Mouse (Mus musculus): ENCODE data around the gene Tial1. TPM values are rescaled to one million over a fixed set of nuclear protein-coding genes. Genes with fewer than 3 reads are reported as not detected.

Gene Tial1
- polyA plus RNA-seq, 1 experiment, result 134 TPM

DNA sequence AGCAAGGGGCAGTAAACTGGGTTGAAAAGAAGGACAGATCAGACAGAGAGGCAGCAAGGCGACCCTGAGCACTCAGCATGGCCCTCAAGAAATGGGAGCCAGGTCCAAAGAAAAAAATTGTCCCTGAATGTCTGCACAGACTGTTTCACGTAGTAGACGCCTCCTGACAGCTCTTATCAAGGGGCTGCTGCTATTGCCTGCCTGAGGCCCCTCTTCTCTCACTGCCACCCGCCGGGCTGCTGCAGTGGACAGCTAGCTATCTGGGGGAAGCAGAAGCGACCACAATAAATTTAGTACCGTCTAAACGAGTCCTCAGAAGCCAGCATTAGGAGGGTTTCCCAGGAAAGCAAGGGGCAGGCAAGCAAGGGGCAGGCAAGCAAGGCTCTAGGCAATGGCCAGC, 47.1 kb downstream of the Tial1 start:
- TF ChIP-seq CTCF (IDR thresholded peaks at IDR 0.05; ENCODE audit: borderline replicate concordance, insufficient read depth, low read depth, low read length) (no peak), POLR2A (IDR thresholded peaks at IDR 0.05; ENCODE audit: borderline replicate concordance, insufficient read depth, low read length) (no peak)
- WGBS, result 64% methylated on average over 8 of the region's 8 CpGs
- no peak for DNase-seq
- no peak overlapping the region for H3K4me3 ChIP-seq (replicated peaks; ENCODE audit: insufficient read depth, low read depth, low read length)
- H3K27ac ChIP-seq (ENCODE audit: insufficient read depth, low read length), result no peak overlapping the region
- no peaks in the 10 kb centered on the region; the same call in 1 of the 2 replicates for H3K27me3 ChIP-seq (ENCODE audit: control insufficient read depth, insufficient read depth, low read length)
- H3K4me1 ChIP-seq (ENCODE audit: control insufficient read depth, insufficient read depth, low read length), result no peaks in the 10 kb centered on the region

DNA sequence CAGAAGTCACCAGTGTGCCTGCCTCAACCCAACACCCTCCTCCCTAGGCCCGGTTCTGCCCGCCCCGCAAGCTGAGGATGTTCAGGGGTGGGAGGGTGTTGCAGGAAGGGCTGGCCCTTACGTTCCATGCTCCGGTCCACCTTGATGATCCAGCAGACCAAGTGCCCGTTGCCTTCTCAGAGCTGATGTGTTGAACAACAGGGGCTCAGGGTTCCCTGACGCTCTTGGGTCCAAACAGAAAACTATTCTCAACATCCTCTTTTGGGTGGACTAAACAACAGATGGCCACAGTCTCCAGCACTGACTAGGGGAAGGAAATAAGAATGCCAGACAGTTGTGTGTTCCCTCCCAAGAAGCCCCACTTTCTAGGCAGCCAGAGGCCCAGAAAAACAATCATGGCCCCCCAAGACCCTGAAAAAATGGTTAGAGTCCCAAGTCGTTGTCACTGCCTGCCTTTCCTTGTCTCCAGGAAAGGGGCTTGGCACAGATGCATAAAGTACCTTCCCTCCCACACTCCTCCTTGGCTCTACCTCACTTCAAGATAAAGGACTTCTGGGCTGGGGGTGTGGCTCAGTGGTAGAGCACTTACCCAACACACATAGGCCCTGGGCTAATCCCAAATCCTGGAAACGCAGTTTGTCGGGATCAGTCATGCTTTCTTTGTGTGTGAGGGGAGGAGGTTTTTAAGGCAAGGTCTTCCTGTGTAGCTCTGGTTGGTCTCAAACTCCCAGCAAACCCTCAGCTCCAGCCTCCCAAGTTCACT, 49.3 kb downstream of the Tial1 start:
- WGBS, result 69% methylated on average over 10 of the region's 10 CpGs
- TF ChIP-seq POLR2A (IDR thresholded peaks at IDR 0.05; ENCODE audit: borderline replicate concordance, insufficient read depth, low read length), result no peak
- no peak for TF ChIP-seq CTCF (IDR thresholded peaks at IDR 0.05; ENCODE audit: borderline replicate concordance, insufficient read depth, low read depth, low read length)
- no peak overlapping the region for H3K4me3 ChIP-seq (replicated peaks; ENCODE audit: insufficient read depth, low read depth, low read length)
- no peaks in the 10 kb centered on the region for H3K27me3 ChIP-seq (ENCODE audit: control insufficient read depth, insufficient read depth, low read length)
- no peak overlapping the region for H3K27ac ChIP-seq (ENCODE audit: insufficient read depth, low read length)
- DNase-seq, result no peak
- no peaks in the 10 kb centered on the region for H3K4me1 ChIP-seq (ENCODE audit: control insufficient read depth, insufficient read depth, low read length)

DNA sequence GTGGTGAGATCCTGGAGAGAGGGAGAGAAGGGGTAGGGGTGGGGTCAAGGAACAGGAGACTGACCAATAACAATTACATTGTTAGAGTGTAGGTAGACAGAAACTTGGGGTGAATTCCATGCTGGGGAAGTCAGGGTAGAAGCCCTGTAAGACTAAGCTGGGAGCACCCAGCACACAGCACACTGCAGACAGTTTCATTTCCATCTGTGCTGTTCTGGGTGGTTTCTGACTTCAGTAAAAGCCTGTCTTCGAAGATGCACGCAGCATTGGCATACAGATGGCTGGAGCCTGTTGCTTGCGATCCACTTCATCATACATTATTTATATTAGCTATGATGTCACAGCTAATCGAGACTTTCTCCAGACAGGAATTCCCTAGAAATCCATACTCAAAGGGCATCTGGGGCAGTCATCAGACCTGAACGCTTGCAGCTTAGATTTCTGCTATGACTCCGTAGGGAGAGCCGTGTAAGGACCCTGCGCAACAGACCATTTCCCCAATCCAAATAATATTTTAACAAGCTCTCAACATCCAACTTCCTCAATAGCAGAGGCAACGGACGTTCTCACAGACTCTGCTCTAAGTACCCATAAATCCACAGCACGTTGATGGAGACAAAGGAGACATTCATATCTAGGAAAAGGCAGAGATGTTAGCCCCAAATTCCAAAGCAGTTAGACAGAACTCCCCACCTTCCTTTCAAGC, 50.7 kb downstream of the Tial1 start:
- 80% methylated on average over 11 of the region's 11 CpGs for WGBS
- H3K27me3 ChIP-seq (ENCODE audit: control insufficient read depth, insufficient read depth, low read length), result no peaks in the 10 kb centered on the region
- no peaks in the 10 kb centered on the region for H3K4me1 ChIP-seq (ENCODE audit: control insufficient read depth, insufficient read depth, low read length)
- TF ChIP-seq CTCF (IDR thresholded peaks at IDR 0.05; ENCODE audit: borderline replicate concordance, insufficient read depth, low read depth, low read length) (no peak), POLR2A (IDR thresholded peaks at IDR 0.05; ENCODE audit: borderline replicate concordance, insufficient read depth, low read length) (no peak)
- H3K4me3 ChIP-seq (replicated peaks; ENCODE audit: insufficient read depth, low read depth, low read length), result no peak overlapping the region
- no peak for DNase-seq
- no peak overlapping the region for H3K27ac ChIP-seq (ENCODE audit: insufficient read depth, low read length)

DNA sequence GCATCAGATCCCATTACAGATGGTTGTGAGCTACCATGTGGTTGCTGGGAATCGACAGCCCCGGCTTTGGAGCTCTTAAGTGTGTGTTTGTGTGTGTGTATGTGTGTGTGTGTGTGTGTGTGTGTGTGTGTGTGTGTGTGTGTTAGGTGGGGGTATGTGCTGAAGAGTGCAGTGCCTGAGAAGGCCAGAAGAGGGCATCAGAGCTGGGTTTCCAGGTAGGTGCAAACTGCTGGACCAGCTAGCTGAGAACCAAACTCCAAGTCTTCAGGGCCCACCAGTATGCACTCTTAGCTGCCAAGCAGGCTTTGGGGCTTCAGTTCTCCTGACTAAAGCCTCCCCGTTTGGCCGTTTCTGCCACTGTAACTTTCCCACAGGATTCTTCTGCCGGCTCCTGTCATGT, 53.3 kb downstream of the Tial1 start:
- WGBS, result 91% methylated on average over 5 of the region's 5 CpGs
- TF ChIP-seq POLR2A (IDR thresholded peaks at IDR 0.05; ENCODE audit: borderline replicate concordance, insufficient read depth, low read length), result no peak
- 0 out of 2 replicates have a peak, but pooled peaks have one; percentile 13 for TF ChIP-seq CTCF (IDR thresholded peaks at IDR 0.05; ENCODE audit: borderline replicate concordance, insufficient read depth, low read depth, low read length)
- Histone ChIP-seq H3K27me3 (ENCODE audit: control insufficient read depth, insufficient read depth, low read length) (no peaks in the 10 kb centered on the region), H3K27ac (ENCODE audit: insufficient read depth, low read length) (no peak overlapping the region), H3K4me3 (replicated peaks; ENCODE audit: insufficient read depth, low read depth, low read length) (no peak overlapping the region), H3K4me1 (ENCODE audit: control insufficient read depth, insufficient read depth, low read length) (no peaks in the 10 kb centered on the region)
- no peak for DNase-seq

DNA sequence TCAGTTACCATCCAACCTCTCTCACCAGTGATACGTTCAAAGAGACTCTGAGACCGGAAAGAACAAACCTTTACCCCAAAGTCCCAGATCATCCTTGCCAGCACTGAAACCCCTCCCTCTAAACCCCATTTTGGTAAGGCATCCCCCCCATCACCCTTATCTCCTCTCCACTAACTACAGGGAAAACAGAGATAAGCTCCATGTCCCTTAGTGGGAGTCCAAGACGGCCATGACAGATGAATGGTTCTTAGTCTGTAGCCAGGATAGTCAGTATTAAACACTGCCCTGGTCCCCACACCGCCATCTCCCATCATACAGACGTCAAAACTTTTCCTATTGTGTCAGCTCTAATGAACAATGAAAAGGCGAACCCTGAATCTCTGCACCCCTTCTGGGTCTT, 57.5 kb downstream of the Tial1 start:
- WGBS, result 86% methylated on average over 6 of the region's 6 CpGs
- TF ChIP-seq POLR2A (IDR thresholded peaks at IDR 0.05; ENCODE audit: borderline replicate concordance, insufficient read depth, low read length), result no peak
- no peak for TF ChIP-seq CTCF (IDR thresholded peaks at IDR 0.05; ENCODE audit: borderline replicate concordance, insufficient read depth, low read depth, low read length)
- no peak overlapping the region for H3K27ac ChIP-seq (ENCODE audit: insufficient read depth, low read length)
- DNase-seq, result no peak
- no peaks in the 10 kb centered on the region for H3K4me1 ChIP-seq (ENCODE audit: control insufficient read depth, insufficient read depth, low read length)
- no peak overlapping the region for H3K4me3 ChIP-seq (replicated peaks; ENCODE audit: insufficient read depth, low read depth, low read length)
- H3K27me3 ChIP-seq (ENCODE audit: control insufficient read depth, insufficient read depth, low read length), result no peaks in the 10 kb centered on the region

DNA sequence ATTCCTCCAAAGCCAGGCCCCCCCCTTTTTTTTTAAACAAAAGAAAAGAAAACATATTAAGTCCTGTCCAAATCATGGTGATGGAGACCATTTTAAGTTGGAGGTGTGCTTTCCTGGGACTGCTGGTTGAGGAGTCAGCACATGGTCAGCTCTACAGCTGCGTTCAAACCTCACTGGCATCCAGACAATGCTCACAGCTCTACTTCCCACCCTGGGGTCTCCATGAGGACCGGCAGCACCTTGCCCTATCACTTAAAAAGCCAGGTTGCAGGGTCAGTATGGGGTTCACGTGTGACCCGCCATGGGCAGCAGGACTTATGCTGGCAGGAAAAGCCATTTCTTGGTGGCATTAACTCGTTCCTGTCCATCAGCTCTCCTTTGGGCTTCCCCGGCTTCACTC, 57.9 kb downstream of the Tial1 start:
- no peak overlapping the region for H3K27ac ChIP-seq (ENCODE audit: insufficient read depth, low read length)
- 62% methylated on average over 6 of the region's 6 CpGs for WGBS
- H3K27me3 ChIP-seq (ENCODE audit: control insufficient read depth, insufficient read depth, low read length), result no peaks in the 10 kb centered on the region
- no peak for DNase-seq
- TF ChIP-seq CTCF (IDR thresholded peaks at IDR 0.05; ENCODE audit: borderline replicate concordance, insufficient read depth, low read depth, low read length), result no peak
- H3K4me1 ChIP-seq (ENCODE audit: control insufficient read depth, insufficient read depth, low read length), result no peaks in the 10 kb centered on the region
- H3K4me3 ChIP-seq (replicated peaks; ENCODE audit: insufficient read depth, low read depth, low read length), result no peak overlapping the region

DNA sequence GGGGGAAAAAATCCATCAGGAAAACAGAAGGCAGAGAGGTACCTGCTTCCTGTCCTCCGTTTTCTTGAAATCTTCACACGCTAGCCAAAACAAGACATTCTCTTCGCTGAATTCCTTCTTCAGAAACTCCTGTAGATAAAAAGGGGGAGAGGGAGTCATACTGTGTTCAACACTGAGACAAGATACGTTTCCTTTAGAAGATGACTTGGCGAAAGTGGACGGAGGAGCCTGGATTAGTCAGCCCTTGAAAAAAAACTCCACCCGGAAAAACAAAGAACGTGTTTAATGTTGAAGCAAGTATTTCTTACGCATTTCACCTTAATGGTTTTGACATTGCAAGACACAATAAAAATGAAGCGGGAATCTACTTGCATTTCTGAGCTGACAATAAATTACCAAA, 58.4 kb downstream of the Tial1 start:
- no peak for DNase-seq
- H3K27me3 ChIP-seq (ENCODE audit: control insufficient read depth, insufficient read depth, low read length), result no peaks in the 10 kb centered on the region
- WGBS, result 77% methylated on average over 10 of the region's 10 CpGs
- no peak overlapping the region for H3K4me3 ChIP-seq (replicated peaks; ENCODE audit: insufficient read depth, low read depth, low read length)
- H3K4me1 ChIP-seq (ENCODE audit: control insufficient read depth, insufficient read depth, low read length), result no peaks in the 10 kb centered on the region
- TF ChIP-seq CTCF (IDR thresholded peaks at IDR 0.05; ENCODE audit: borderline replicate concordance, insufficient read depth, low read depth, low read length) (no peak), POLR2A (IDR thresholded peaks at IDR 0.05; ENCODE audit: borderline replicate concordance, insufficient read depth, low read length) (no peak)
- no peak overlapping the region for H3K27ac ChIP-seq (ENCODE audit: insufficient read depth, low read length)

DNA sequence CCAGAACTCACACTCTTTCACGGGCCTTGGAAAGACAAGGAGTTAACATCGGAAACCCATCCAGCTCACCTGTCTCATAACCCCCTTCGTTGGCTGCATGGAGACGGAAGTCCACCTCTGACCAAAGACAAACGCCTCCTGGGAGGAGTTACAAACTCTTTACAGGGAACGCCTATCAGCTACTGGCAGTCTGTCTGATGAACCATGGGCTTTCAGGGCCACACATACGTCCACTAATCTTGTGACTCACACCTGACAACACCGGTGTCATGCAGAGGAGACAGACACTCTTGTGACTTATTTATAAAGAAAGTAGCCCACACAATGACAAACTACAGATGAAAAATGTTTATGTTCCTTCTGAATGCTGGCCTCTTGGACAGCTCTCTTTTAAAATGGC, 58.9 kb downstream of the Tial1 start:
- Histone ChIP-seq H3K27me3 (ENCODE audit: control insufficient read depth, insufficient read depth, low read length) (no peaks in the 10 kb centered on the region), H3K4me3 (replicated peaks; ENCODE audit: insufficient read depth, low read depth, low read length) (no peak overlapping the region), H3K27ac (ENCODE audit: insufficient read depth, low read length) (no peak overlapping the region), H3K4me1 (ENCODE audit: control insufficient read depth, insufficient read depth, low read length) (no peaks in the 10 kb centered on the region)
- TF ChIP-seq POLR2A (IDR thresholded peaks at IDR 0.05; ENCODE audit: borderline replicate concordance, insufficient read depth, low read length) (no peak), CTCF (IDR thresholded peaks at IDR 0.05; ENCODE audit: borderline replicate concordance, insufficient read depth, low read depth, low read length) (no peak)
- WGBS, result 85% methylated on average over 8 of the region's 8 CpGs
- DNase-seq, result no peak

Data from cerebellum, adult 2 months (tissue).